Mouse (Mus musculus): Measurements from ENCODE around the gene Dock6. TPM values are rescaled to one million over a fixed set of nuclear protein-coding genes. Genes with fewer than 3 reads are reported as not detected.
"Not testable (repeated sequence)": the region's sequence is repeated elsewhere in the genome, so short reads cannot be mapped to it uniquely, and the experiment has no call there.

The Dock6 gene
- polyA plus RNA-seq, 1 experiment = 42.3 TPM

DNA sequence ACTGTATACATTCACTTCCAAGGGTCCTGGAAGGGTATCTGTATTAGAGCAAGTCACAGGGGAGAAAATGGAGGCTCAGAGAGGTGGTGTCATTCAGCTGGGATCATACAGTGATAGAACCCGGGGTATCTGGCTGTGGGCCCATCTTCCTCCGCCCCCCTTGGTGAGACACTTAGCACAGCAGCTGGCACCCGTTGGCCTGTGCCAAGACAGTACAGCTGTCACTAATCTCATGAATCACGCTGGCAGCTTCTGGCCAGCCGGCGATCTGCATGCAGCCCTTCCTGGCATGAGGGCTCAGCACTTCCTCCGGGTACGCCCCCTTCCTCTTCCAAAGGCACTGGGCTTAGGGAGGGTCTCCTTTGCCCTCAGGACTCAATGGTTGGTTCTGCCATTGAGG lies 59.8 kb downstream of the Dock6 start:
- no peak for TF ChIP-seq CTCF (IDR thresholded peaks at IDR 0.05; ENCODE audit: extremely low read depth, insufficient read depth, low read length)
- no peak for TF ChIP-seq POLR2A (IDR thresholded peaks at IDR 0.05; ENCODE audit: extremely low read depth, insufficient read depth, low read length)

DNA sequence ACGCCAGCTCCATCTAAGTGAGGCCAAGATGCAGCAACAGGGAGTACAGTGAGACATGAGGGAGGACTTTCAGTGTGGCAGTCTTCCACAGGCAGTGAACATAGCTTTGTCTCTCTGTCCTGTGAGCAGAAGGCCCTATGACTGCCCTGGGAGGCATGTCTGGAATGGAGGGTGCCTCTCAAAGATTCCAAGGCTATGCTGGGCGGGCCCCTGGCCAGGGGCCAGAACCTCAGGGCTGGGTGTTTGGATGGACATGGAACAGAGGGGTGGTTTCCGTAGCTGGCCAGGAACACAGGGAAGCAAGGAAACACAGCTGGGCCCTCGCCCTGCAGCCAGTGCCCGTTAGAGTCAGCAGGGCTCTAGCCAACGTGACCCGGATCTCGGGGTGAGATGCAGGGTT lies 60.6 kb downstream of the Dock6 start:
- Histone ChIP-seq H3K4me3 (ENCODE audit: insufficient read depth, low read length) (no peak overlapping the region), H3K4me1 (ENCODE audit: control insufficient read depth, insufficient read depth, low read length) (no peaks in the 10 kb centered on the region), H3K27ac (ENCODE audit: insufficient read depth, low read length) (no peak overlapping the region)
- TF ChIP-seq POLR2A (IDR thresholded peaks at IDR 0.05; ENCODE audit: extremely low read depth, insufficient read depth, low read length) (no peak), CTCF (IDR thresholded peaks at IDR 0.05; ENCODE audit: extremely low read depth, insufficient read depth, low read length) (no peak)

More for the DNA sequence above, 59.8 kb downstream of the Dock6 start:
- Histone ChIP-seq H3K4me1 (ENCODE audit: control insufficient read depth, insufficient read depth, low read length) (no peaks in the 10 kb centered on the region), H3K27ac (ENCODE audit: insufficient read depth, low read length) (no peak overlapping the region), H3K4me3 (ENCODE audit: insufficient read depth, low read length) (no peak overlapping the region)

DNA sequence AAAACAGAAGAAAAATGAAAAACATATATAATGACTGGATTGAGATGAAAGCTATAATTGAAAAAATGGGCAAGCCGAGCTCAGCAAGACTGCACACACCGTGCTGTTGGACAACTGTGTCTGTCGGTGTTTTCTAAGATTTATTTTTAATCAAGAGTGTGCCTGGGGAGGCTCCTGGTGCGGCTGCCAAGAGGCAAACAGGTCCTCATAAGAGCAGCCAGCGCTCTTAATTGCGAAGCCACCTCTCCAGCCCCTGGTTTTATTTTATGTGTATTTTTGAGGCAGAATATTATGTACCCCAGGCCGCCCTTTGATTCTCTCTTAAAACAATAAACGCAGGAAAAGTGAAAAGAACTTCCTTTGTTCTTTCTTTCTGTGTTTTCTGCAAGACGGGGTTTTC lies 64.2 kb downstream of the Dock6 start:
- Histone ChIP-seq H3K4me1 (ENCODE audit: control insufficient read depth, insufficient read depth, low read length) (no peaks in the 10 kb centered on the region), H3K27ac (ENCODE audit: insufficient read depth, low read length) (no peak overlapping the region), H3K4me3 (ENCODE audit: insufficient read depth, low read length) (no peak overlapping the region)
- TF ChIP-seq CTCF (IDR thresholded peaks at IDR 0.05; ENCODE audit: extremely low read depth, insufficient read depth, low read length) (no peak), POLR2A (IDR thresholded peaks at IDR 0.05; ENCODE audit: extremely low read depth, insufficient read depth, low read length) (no peak)

DNA sequence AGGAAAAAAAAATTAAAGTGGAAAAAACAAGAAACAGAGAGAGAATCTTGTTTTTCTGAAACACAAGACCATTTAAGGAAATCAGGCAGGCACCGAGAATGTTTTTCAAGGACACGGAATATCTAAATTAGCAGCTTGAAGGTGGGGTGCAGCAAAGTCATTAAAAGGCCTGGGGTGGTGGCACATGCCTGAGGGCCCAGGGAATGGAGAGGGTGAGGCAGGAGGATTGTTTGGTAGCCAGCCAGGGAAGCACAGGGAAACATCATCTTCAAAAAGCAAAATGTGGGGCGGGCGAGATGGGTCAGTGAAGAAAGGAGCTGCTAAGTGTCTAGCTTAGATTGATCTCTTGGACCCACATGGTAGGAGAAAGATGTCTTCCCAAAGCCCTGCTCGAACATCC lies 64.8 kb downstream of the Dock6 start:
- no peak for TF ChIP-seq CTCF (IDR thresholded peaks at IDR 0.05; ENCODE audit: extremely low read depth, insufficient read depth, low read length)
- TF ChIP-seq POLR2A (IDR thresholded peaks at IDR 0.05; ENCODE audit: extremely low read depth, insufficient read depth, low read length) = no peak
- Histone ChIP-seq H3K27ac (ENCODE audit: insufficient read depth, low read length) (no peak overlapping the region), H3K4me1 (ENCODE audit: control insufficient read depth, insufficient read depth, low read length) (no peaks in the 10 kb centered on the region), H3K4me3 (ENCODE audit: insufficient read depth, low read length) (no peak overlapping the region)

DNA sequence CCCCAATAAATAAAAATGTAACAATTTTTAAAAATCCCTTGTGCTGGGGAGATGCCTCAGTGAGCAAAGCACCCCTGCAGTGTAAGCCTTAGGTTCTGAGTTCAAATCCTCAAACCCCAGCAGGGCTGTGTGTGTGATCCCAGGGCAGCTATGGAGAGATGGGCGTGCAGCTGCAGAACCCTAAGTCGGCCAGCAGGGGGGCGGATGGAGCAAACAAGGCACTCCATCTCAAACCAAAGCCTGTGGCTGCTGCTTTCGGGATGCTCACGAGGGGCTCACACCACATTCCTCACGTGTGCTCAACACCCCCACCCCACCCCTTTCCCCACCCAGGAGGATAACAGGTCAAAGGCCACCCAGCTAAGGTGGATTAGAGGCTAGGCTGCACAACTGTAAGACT lies 65.5 kb downstream of the Dock6 start:
- Histone ChIP-seq H3K27ac (ENCODE audit: insufficient read depth, low read length) (no peak overlapping the region), H3K4me3 (ENCODE audit: insufficient read depth, low read length) (no peak overlapping the region), H3K4me1 (ENCODE audit: control insufficient read depth, insufficient read depth, low read length) (no peaks in the 10 kb centered on the region)
- TF ChIP-seq POLR2A (IDR thresholded peaks at IDR 0.05; ENCODE audit: extremely low read depth, insufficient read depth, low read length) (no peak), CTCF (IDR thresholded peaks at IDR 0.05; ENCODE audit: extremely low read depth, insufficient read depth, low read length) (peak; percentile 66)

DNA sequence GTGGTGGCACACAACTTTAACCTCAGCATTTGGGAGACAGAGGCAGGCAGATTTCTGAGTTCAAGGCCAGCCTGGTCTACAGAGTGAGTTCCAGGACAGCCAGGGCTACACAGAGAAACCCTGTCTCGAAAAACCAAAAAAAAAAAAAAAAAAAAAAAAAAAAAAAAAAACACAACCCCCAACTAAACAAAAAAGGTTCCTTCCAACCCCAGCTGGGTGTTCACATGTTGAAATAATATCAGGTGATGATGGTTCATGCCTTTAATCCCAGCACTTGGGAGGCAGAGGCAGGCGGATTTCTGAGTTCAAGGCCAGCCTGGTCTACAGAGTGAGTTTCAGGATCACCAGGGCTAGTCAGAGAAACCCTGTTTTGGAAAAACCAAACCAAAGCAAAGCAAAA lies 66.1 kb downstream of the Dock6 start:
- H3K4me3 ChIP-seq (ENCODE audit: insufficient read depth, low read length); H3K4me1 ChIP-seq (ENCODE audit: control insufficient read depth, insufficient read depth, low read length); H3K27ac ChIP-seq (ENCODE audit: insufficient read depth, low read length): not testable (repeated sequence)

DNA sequence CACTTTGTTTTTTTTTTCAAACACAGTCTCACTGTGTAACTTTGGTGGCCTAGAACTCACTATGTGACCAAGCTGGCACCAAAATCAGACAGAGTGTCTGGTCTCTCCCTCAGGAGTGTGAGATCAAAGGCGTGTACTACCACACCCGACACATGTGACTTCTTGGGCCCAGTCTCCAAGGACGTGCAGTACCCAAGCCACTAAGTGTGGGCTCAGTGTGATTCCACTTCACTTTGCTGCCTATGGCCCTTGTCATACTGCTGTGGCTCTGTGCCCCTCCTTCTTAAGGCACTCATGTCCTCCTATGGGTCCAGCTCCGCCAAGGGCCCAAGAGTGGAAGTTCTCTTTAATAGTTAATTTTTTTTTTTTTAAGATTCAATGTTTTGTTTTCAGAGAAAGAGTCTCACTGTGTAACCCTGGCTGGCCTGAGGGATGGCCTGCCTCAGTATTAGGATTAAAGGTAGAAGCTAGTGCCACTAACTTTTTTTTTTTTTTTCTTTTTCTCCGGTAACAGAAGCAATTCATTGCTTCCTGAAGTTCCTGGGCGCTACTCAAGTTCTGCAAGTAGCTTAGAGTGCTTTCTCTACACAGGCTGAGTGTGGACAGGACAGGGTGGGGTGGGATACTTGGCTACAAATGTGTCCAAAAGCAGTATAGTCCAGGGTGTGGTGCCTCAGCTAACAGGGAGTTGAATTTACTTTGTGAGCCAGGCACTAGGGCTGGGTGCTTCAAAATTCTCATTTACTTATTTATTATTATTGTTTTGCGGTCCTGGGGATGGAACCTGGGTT lies 67.7 kb downstream of the Dock6 start:
- no peak overlapping the region for H3K27ac ChIP-seq (ENCODE audit: insufficient read depth, low read length)
- no peak overlapping the region for H3K4me3 ChIP-seq (ENCODE audit: insufficient read depth, low read length)
- no peak for TF ChIP-seq CTCF (IDR thresholded peaks at IDR 0.05; ENCODE audit: extremely low read depth, insufficient read depth, low read length)
- TF ChIP-seq POLR2A (IDR thresholded peaks at IDR 0.05; ENCODE audit: extremely low read depth, insufficient read depth, low read length) = no peak
- H3K4me1 ChIP-seq (ENCODE audit: control insufficient read depth, insufficient read depth, low read length) = no peaks in the 10 kb centered on the region

DNA sequence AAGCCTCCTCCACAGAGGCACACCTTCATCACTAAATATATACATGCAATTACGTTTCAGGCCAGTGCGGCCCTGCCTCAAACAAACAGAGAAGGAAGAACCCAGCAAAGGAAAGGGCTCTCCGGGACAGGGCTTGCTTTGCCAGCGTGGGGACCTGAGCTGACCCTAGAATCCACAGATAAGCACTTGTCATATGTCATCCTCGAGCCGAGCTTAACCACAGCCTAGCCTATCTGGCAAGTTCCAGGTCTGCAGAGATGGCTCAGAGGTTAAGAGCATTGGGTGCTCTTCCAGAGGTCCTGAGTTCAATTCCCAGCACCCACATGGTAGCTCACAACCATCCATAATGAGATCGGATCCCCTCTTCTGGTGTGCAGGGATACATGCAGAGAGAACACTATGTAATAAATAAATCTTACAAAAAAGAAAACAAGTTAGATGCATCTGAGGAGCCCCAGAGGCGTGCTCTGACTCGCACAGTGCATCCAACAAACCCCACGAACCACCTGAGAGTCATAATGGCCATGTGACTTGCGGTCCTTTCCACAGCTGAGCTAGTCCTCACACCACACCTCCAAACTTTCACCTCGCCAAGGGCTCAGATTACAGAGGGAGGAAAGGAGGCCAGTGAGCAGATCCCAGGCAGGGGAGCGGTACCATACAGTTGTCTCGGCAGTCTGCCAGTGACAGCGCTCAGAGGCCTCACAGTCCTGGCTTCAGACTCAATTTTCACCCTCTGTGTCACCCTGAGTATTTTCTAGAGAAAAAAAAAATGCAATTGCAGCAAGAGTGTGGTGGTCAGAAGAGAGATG lies 70.6 kb downstream of the Dock6 start:
- Histone ChIP-seq H3K4me3 (ENCODE audit: insufficient read depth, low read length) (no peak overlapping the region), H3K4me1 (ENCODE audit: control insufficient read depth, insufficient read depth, low read length) (no peaks in the 10 kb centered on the region), H3K27ac (ENCODE audit: insufficient read depth, low read length) (no peak overlapping the region)
- TF ChIP-seq POLR2A (IDR thresholded peaks at IDR 0.05; ENCODE audit: extremely low read depth, insufficient read depth, low read length) = no peak
- no peak for TF ChIP-seq CTCF (IDR thresholded peaks at IDR 0.05; ENCODE audit: extremely low read depth, insufficient read depth, low read length)

DNA sequence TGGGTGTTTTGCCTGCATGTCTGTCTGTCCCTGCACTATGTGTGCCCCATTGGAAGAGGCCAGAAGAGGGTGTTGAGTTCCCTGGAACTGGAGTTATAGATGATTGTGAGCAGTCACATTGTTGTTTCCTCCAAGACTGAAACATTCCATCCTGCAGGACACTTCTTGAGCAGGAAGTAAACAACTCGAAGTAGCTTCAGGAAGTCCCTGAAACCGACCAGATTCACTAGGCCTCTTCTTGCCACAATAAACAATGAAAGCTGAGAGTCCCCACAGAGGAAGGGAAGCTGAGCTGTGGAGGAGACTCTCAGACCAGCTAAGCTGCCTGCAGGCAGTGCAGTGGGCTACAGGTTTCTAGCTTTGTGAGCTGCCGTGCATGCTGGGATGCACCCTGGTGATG lies 74.7 kb downstream of the Dock6 start:
- no peak overlapping the region for H3K4me3 ChIP-seq (ENCODE audit: insufficient read depth, low read length)
- TF ChIP-seq CTCF (IDR thresholded peaks at IDR 0.05; ENCODE audit: extremely low read depth, insufficient read depth, low read length) (no peak), POLR2A (IDR thresholded peaks at IDR 0.05; ENCODE audit: extremely low read depth, insufficient read depth, low read length) (no peak)

DNA sequence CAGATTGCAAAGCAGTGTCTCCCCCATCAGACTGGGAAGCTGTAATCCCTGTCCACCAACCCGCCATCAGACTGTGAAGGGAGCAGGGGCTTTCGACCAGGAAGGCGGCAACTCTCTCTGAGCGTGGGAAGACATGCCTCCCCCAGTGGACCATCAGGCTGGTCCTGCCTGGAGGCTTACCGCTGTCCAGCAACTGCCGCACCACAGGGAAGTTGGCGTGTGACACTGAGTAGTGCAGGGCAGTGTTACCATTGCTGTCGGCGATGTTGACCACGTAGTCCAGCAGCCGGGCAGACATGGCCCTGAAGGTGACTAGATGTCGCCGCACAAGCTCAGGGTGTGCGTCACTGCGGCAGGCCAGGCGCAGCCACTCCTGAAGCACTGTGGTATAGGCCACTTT lies 78.1 kb downstream of the Dock6 start:
- TF ChIP-seq CTCF (IDR thresholded peaks at IDR 0.05; ENCODE audit: extremely low read depth, insufficient read depth, low read length) = no peak
- TF ChIP-seq POLR2A (IDR thresholded peaks at IDR 0.05; ENCODE audit: extremely low read depth, insufficient read depth, low read length) = no peak
- H3K4me1 ChIP-seq (ENCODE audit: control insufficient read depth, insufficient read depth, low read length) = no peaks in the 10 kb centered on the region
- no peak overlapping the region for H3K4me3 ChIP-seq (ENCODE audit: insufficient read depth, low read length)
- no peak overlapping the region for H3K27ac ChIP-seq (ENCODE audit: insufficient read depth, low read length)

More for the DNA sequence above, 74.7 kb downstream of the Dock6 start:
- Histone ChIP-seq H3K27ac (ENCODE audit: insufficient read depth, low read length) (no peak overlapping the region), H3K4me1 (ENCODE audit: control insufficient read depth, insufficient read depth, low read length) (no peaks in the 10 kb centered on the region)

DNA sequence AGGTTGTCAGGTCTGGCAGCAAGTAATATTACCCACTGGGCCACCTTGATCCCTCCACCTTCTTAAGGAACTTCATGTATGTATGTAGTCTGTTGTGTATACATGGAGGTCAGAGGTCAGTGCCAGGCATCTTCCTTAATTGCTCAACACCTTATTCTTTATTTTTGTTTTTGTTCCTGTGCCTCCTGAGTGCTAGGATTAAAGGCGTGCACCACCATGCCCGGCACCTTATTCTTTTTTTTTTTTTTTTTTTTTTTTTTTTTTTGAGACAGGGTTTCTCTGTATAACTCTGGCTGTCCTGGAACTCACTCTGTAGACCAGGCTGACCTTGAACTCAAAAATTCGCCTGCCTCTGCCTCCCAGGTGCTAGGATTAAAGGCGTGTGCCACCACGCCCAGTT lies 79.0 kb downstream of the Dock6 start:
- H3K4me3 ChIP-seq (ENCODE audit: insufficient read depth, low read length); H3K27ac ChIP-seq (ENCODE audit: insufficient read depth, low read length); H3K4me1 ChIP-seq (ENCODE audit: control insufficient read depth, insufficient read depth, low read length): not testable (repeated sequence)
